Mouse (Mus musculus) gastrocnemius, adult 2 months (tissue): ENCODE measurements around the gene Fam102b. TPM values are rescaled to one million over a fixed set of nuclear protein-coding genes. Genes with fewer than 3 reads are reported as not detected.
A peak's percentile ranks its signal among the peaks of the same experiment; 100 is the strongest.

Experiments used
- DNase-seq: peaks from one replicate; pipeline ENCODE4 v3.0.0; 2022
- H3K27ac ChIP-seq: fragments of 200-600 bp; 2 replicates; pipeline ENCODE4 v1.8.1; 2022; ENCODE audit warnings: mild to moderate bottlenecking
- H3K4me3 ChIP-seq: fragments of 200-600 bp; 2 replicates; pipeline ENCODE4 v1.8.1; 2022; ENCODE audit warnings: mild to moderate bottlenecking, moderate library complexity
- CTCF ChIP-seq: fragments of 200-600 bp; IDR thresholded peaks from 2 replicates; pipeline ENCODE4 v1.8.1; 2022; ENCODE audit warnings: antibody characterized with exemption, mild to moderate bottlenecking, moderate library complexity
- intact Hi-C: fragments of 180-260 bp; cut with DNase I; formaldehyde crosslinking; loops from one replicate; pipeline ENCODE4 v1.15.1; 2025
- total RNA-seq, 2 experiments: library from RNA; stranded (reverse); gene quantifications; 2 replicates each; pipeline ENCODE4 v1.2.3; 2021

The Fam102b gene
- total RNA-seq, 2 experiments from 2014 or later, result 6.2 to 8.0 TPM

GRCm38 (mm10) chr3:109031626-109032025 is 4.2 kb upstream of the Fam102b start:
- TF ChIP-seq CTCF, result no peak
- Histone ChIP-seq H3K4me3 (no peak overlapping the region), H3K27ac (no peak overlapping the region)
- no peak for DNase-seq
- intact Hi-C loops, result no loop called here

GRCm38 (mm10) chr3:109030817-109031216 is 3.4 kb upstream of the Fam102b start:
- peak overlapping the region; percentile 66 for H3K27ac ChIP-seq
- intact Hi-C loops, result no loop called here
- TF ChIP-seq CTCF, result no peak
- H3K4me3 ChIP-seq, result no peak overlapping the region
- peak; percentile 25 for DNase-seq

GRCm38 (mm10) chr3:109029661-109030060 is 2.3 kb upstream of the Fam102b start:
- DNase-seq, result peak; percentile 55
- TF ChIP-seq CTCF, result no peak
- intact Hi-C loops, result no loop called here
- Histone ChIP-seq H3K4me3 (no peak overlapping the region), H3K27ac (peak overlapping the region; percentile 66)

- peak; percentile 66 for DNase-seq
- Histone ChIP-seq H3K27ac (peak overlapping the region; percentile 88), H3K4me3 (peak overlapping the region; percentile 89)
- intact Hi-C loops, result no loop called here
- no peak for TF ChIP-seq CTCF
Measured at GRCm38 (mm10) chr3:109026991-109027470, 376 bp downstream of the Fam102b start.

GRCm38 (mm10) chr3:109026462-109026990 is 881 bp downstream of the Fam102b start:
- peak overlapping the region; percentile 89 for H3K4me3 ChIP-seq
- peak; percentile 43 for DNase-seq
- TF ChIP-seq CTCF, result no peak
- intact Hi-C loops, result no loop called here
- peak overlapping the region; percentile 88 for H3K27ac ChIP-seq

GRCm38 (mm10) chr3:109025579-109025978 is 1.8 kb downstream of the Fam102b start:
- H3K27ac ChIP-seq, result peak overlapping the region; percentile 88
- intact Hi-C loops, result loop anchor here (1.0 kb wide), 1 partner anchor 38 kb away; no protein-coding TSS in a partner anchor
- TF ChIP-seq CTCF, result peak; percentile 83
- DNase-seq, result peak; percentile 77
- H3K4me3 ChIP-seq, result peak overlapping the region; percentile 89

GRCm38 (mm10) chr3:109023066-109023465 is 4.3 kb downstream of the Fam102b start:
- peak overlapping the region; percentile 84 for H3K27ac ChIP-seq
- intact Hi-C loops, result no loop called here
- TF ChIP-seq CTCF, result no peak
- H3K4me3 ChIP-seq, result peak overlapping the region; percentile 39
- no peak for DNase-seq

GRCm38 (mm10) chr3:109021720-109022516 is 5.5 kb downstream of the Fam102b start:
- peak; percentile 37 for DNase-seq
- TF ChIP-seq CTCF, result no peak
- H3K27ac ChIP-seq, result peak overlapping the region; percentile 84
- intact Hi-C loops, result no loop called here
- H3K4me3 ChIP-seq, result peak overlapping the region; percentile 26; the same call in 1 of the 2 replicates

GRCm38 (mm10) chr3:109018336-109018735 is 9.1 kb downstream of the Fam102b start:
- no peak overlapping the region for H3K4me3 ChIP-seq
- H3K27ac ChIP-seq, result no peak overlapping the region; the same call in 1 of the 2 replicates
- no peak for DNase-seq
- TF ChIP-seq CTCF, result no peak
- intact Hi-C loops, result no loop called here

GRCm38 (mm10) chr3:109012595-109012994 is 14.8 kb downstream of the Fam102b start:
- Histone ChIP-seq H3K4me3 (no peak overlapping the region), H3K27ac (no peak overlapping the region)
- DNase-seq, result no peak
- intact Hi-C loops, result no loop called here
- no peak for TF ChIP-seq CTCF

- no peak overlapping the region for H3K4me3 ChIP-seq
Measured at GRCm38 (mm10) chr3:109010489-109011260, 16.7 kb downstream of the Fam102b start.

GRCm38 (mm10) chr3:109008180-109008579 is 19.2 kb downstream of the Fam102b start:
- no peak overlapping the region for H3K4me3 ChIP-seq
- intact Hi-C loops, result no loop called here
- TF ChIP-seq CTCF, result no peak
- H3K27ac ChIP-seq, result no peak overlapping the region
- no peak for DNase-seq

More at GRCm38 (mm10) chr3:109010489-109011260, 16.7 kb downstream of the Fam102b start:
- intact Hi-C loops, result no loop called here
- peak overlapping the region; percentile 64 for H3K27ac ChIP-seq
- TF ChIP-seq CTCF, result no peak
- DNase-seq, result peak; percentile 40
